Comparison of ENCODE assay signal across 10 mouse cellular contexts in the genomic region with DNA sequence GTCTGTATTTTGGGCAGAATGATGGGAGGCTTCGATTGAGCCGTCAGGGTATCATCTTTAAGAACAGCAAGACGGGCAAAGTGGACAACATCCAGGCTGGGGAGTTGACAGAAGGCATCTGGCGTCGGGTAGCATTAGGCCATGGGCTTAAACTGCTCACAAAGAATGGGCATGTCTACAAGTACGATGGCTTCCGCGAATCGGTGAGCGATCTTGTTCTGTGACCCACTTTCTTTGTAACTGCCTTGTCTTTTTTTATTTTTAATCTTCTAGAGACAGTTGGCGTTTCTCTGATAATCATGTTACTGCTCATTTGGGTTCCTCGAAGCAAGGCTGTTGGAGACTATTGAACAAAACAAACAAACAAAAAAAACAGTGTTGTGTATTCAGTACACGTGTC. TPM values are rescaled to one million over a fixed set of nuclear protein-coding genes. Genes with fewer than 3 reads are reported as not detected.
DNase-seq lines count a peak whose midpoint lies in the region; ATAC-seq lines count a peak whose summit lies in the region.
"Had no signal": no experiment of that assay in that cellular context is flagged by ENCODE, and none has a peak within 500 bp of the region (broad histone marks: within the 10 kb centered on the region; RNA-seq: fewer than 3 reads in every experiment).

No protein-coding gene starts in this region.

- H3K27ac ChIP-seq in lung, embryonic 15.5 days, result no peak overlapping the region
- peak overlapping the region; percentile 88; the same call in 1 of the 2 replicates for H3K27ac ChIP-seq in embryonic facial prominence, embryonic 13.5 days
- no peak overlapping the region for H3K27ac ChIP-seq in limb, embryonic 11.5 days (replicated peaks; ENCODE audit: low read depth, low read length)

- H3K27me3 ChIP-seq in lung, embryonic 15.5 days, result no peaks in the 10 kb centered on the region
- no peaks in the 10 kb centered on the region for H3K27me3 ChIP-seq in embryonic facial prominence, embryonic 13.5 days
- no peaks in the 10 kb centered on the region for H3K27me3 ChIP-seq in limb, embryonic 11.5 days (ENCODE audit: control insufficient read depth, insufficient read depth, low read length)

- H3K9me3 ChIP-seq in lung, embryonic 15.5 days, result no peaks in the 10 kb centered on the region
- H3K9me3 ChIP-seq in embryonic facial prominence, embryonic 13.5 days, result no peaks in the 10 kb centered on the region
- no peaks in the 10 kb centered on the region for H3K9me3 ChIP-seq in limb, embryonic 11.5 days (ENCODE audit: control insufficient read depth, low read length)

- peaks cover 42% of the 10 kb centered on the region for H3K36me3 ChIP-seq in lung, embryonic 15.5 days
- peaks cover 46% of the 10 kb centered on the region for H3K36me3 ChIP-seq in embryonic facial prominence, embryonic 13.5 days
- peaks cover 30% of the 10 kb centered on the region for H3K36me3 ChIP-seq in limb, embryonic 11.5 days (ENCODE audit: control insufficient read depth, insufficient read depth, low read length)

- DNase-seq in lung, postnatal 10 days, result no peak
- no peak for DNase-seq in limb, embryonic 11.5 days (ENCODE audit: low spot score)
- DNase-seq in retina, embryonic 14.5 days (ENCODE audit: low spot score), result peak; percentile 34
- no peak for DNase-seq in layer of hippocampus, adult 8-10 months (ENCODE audit: low spot score in 2 of 2)
- DNase-seq in cerebellum, adult 11-12 months, result no peak
- no peak for DNase-seq in cerebellum, postnatal 14 days
- DNase-seq: adrenal gland, adult 8-10 months had no signal

- peak overlapping the region; percentile 90 for H3K9ac ChIP-seq in lung, embryonic 15.5 days
- H3K9ac ChIP-seq in embryonic facial prominence, embryonic 13.5 days, result peak overlapping the region; percentile 93
- H3K9ac ChIP-seq in limb, embryonic 11.5 days (ENCODE audit: low read length), result peak overlapping the region; percentile 91

- H3K4me1 ChIP-seq in lung, embryonic 15.5 days, result peaks cover 9% of the 10 kb centered on the region; the same call in 1 of the 2 replicates
- peaks cover 18% of the 10 kb centered on the region for H3K4me1 ChIP-seq in embryonic facial prominence, embryonic 13.5 days
- H3K4me1 ChIP-seq in limb, embryonic 11.5 days (ENCODE audit: control insufficient read depth, insufficient read depth, low read length), result peaks cover 2% of the 10 kb centered on the region; the same call in 1 of the 2 replicates

- 70% methylated on average over 13 of the region's 13 CpGs for WGBS in lung, embryonic 15.5 days
- WGBS in embryonic facial prominence, embryonic 13.5 days, result 81% methylated on average over 13 of the region's 13 CpGs
- 86% methylated on average over 13 of the region's 13 CpGs for WGBS in limb, embryonic 11.5 days

- peak overlapping the region; percentile 87 for H3K4me3 ChIP-seq in lung, embryonic 15.5 days
- H3K4me3 ChIP-seq in embryonic facial prominence, embryonic 13.5 days, result peak overlapping the region; percentile 76
- peak overlapping the region; percentile 67 for H3K4me3 ChIP-seq in limb, embryonic 11.5 days (ENCODE audit: low read depth, low read length)

- no peak for ATAC-seq in lung, embryonic 15.5 days (ENCODE audit: borderline replicate concordance, extremely low read depth, low FRiP score, low TSS enrichment)
- no peak for ATAC-seq in embryonic facial prominence, embryonic 13.5 days (ENCODE audit: insufficient number of reproducible peaks, insufficient read depth, low FRiP score, low TSS enrichment, low read depth)
- ATAC-seq in limb, embryonic 11.5 days (ENCODE audit: insufficient number of reproducible peaks, low FRiP score, low TSS enrichment, low read depth), result no peak

- peak overlapping the region; percentile 68 for H3K4me2 ChIP-seq in lung, embryonic 15.5 days
- peak overlapping the region; percentile 82 for H3K4me2 ChIP-seq in embryonic facial prominence, embryonic 13.5 days
- peak overlapping the region; percentile 72 for H3K4me2 ChIP-seq in limb, embryonic 11.5 days (ENCODE audit: low read depth, severe bottlenecking)

RNA-seq across cellular contexts. Expression of a gene that starts 1.1 kb away (rescaled TPM):
- polyA plus RNA-seq in lung, embryonic 15.5 days (2015; fragmentation: Nextera tagmentation; extraction: Ambion mirVana), result 0.77 and 0.91 TPM in 2 replicates
- 1.1 and 1.6 TPM in 2 replicates for polyA plus RNA-seq in embryonic facial prominence, embryonic 13.5 days (2015; fragmentation: Nextera tagmentation; extraction: Ambion mirVana)
- 0.76 and 1.4 TPM in 2 replicates for polyA plus RNA-seq in limb, embryonic 11.5 days (2014; fragmentation: Nextera tagmentation; extraction: Ambion mirVana)
- 1 to 10 TPM; 2.1 to 2.6 (median 2.3) TPM for total RNA-seq in layer of hippocampus, adult 8-10 months (2022)

RNA-seq across cellular contexts. Expression of a gene that starts 1.3 kb away (rescaled TPM):
- 298 and 303 TPM in 2 replicates for polyA plus RNA-seq in lung, embryonic 15.5 days (2015; fragmentation: Nextera tagmentation; extraction: Ambion mirVana)
- polyA plus RNA-seq in embryonic facial prominence, embryonic 13.5 days (2015; fragmentation: Nextera tagmentation; extraction: Ambion mirVana), result 291 and 303 TPM in 2 replicates
- polyA plus RNA-seq in limb, embryonic 11.5 days (2014; fragmentation: Nextera tagmentation; extraction: Ambion mirVana), result 409 and 418 TPM in 2 replicates
- 100 to 1,000 TPM; 111 to 137 (median 126) TPM for total RNA-seq in layer of hippocampus, adult 8-10 months (2022)

RNA-seq across cellular contexts. Expression of a gene that starts 9.5 kb away (rescaled TPM):
- polyA plus RNA-seq in lung, embryonic 15.5 days (2015; fragmentation: Nextera tagmentation; extraction: Ambion mirVana), result 38.8 and 53.6 TPM in 2 replicates
- polyA plus RNA-seq in embryonic facial prominence, embryonic 13.5 days (2015; fragmentation: Nextera tagmentation; extraction: Ambion mirVana), result 35.5 and 42.2 TPM in 2 replicates
- 6.7 and 7.0 TPM in 2 replicates for polyA plus RNA-seq in limb, embryonic 11.5 days (2014; fragmentation: Nextera tagmentation; extraction: Ambion mirVana)
- 100 to 1,000 TPM; 160 to 169 (median 163) TPM for total RNA-seq in layer of hippocampus, adult 8-10 months (2022)

RNA-seq across cellular contexts. Expression of a gene that starts 50.3 kb away (rescaled TPM):
- polyA plus RNA-seq in lung, embryonic 15.5 days (2015; fragmentation: Nextera tagmentation; extraction: Ambion mirVana), result not detected in 2 replicates
- polyA plus RNA-seq in embryonic facial prominence, embryonic 13.5 days (2015; fragmentation: Nextera tagmentation; extraction: Ambion mirVana), result 0.66 TPM in 1 of 2 replicates, not detected in the other
- not detected in 2 replicates for polyA plus RNA-seq in limb, embryonic 11.5 days (2014; fragmentation: Nextera tagmentation; extraction: Ambion mirVana)
- not detected for total RNA-seq in layer of hippocampus, adult 8-10 months (2022)
- total RNA-seq: adrenal gland, adult 8-10 months had no signal
- polyA plus RNA-seq: large intestine, adult 2 months had no signal

RNA-seq across cellular contexts. Expression of a gene that starts 58.1 kb away (rescaled TPM):
- 0.20 and 0.24 TPM in 2 replicates for polyA plus RNA-seq in lung, embryonic 15.5 days (2015; fragmentation: Nextera tagmentation; extraction: Ambion mirVana)
- polyA plus RNA-seq in embryonic facial prominence, embryonic 13.5 days (2015; fragmentation: Nextera tagmentation; extraction: Ambion mirVana), result 0.44 and 0.94 TPM in 2 replicates
- 0.47 and 0.48 TPM in 2 replicates for polyA plus RNA-seq in limb, embryonic 11.5 days (2014; fragmentation: Nextera tagmentation; extraction: Ambion mirVana)
- not detected for total RNA-seq in layer of hippocampus, adult 8-10 months (2022)
- total RNA-seq: adrenal gland, adult 8-10 months had no signal
